Mouse (Mus musculus) mouse embryonic stem cell (cell line): ENCODE measurements around the gene Egln3.

ENCODE experiments used
- in situ Hi-C, 2 experiments: fragments of 300-500 bp; cut with MboI; formaldehyde crosslinking; loops; 1 replicate in 1 of 2; 3 replicates in 1 of 2; pipeline ENCODE4 v1.14.3; 2019 to 2020; ENCODE audit warnings: low sequenced_read_pairs in 2 of 2, low pct_unique_long_range_greater_than_20kb in 1 of 2, mixed read lengths in 1 of 2; ENCODE audit not compliant: unreplicated experiment in 1 of 2

Egln3 gene

GRCm38 (mm10) chr12:54203656-54204045 is at the start of gene Egln3:
Gene Egln3 (minus strand): TSS chr12:54203860.
- in situ Hi-C loops, result no loop called here

- in situ Hi-C loops, result no loop called here
Measured at GRCm38 (mm10) chr12:54253449-54253848, 49.8 kb upstream of the Egln3 start.

GRCm38 (mm10) chr12:54251942-54252400 is 48.3 kb upstream of the Egln3 start:
- in situ Hi-C loops, result no loop called here

GRCm38 (mm10) chr12:54247835-54248234 is 44.2 kb upstream of the Egln3 start:
- in situ Hi-C loops, result no loop called here

GRCm38 (mm10) chr12:54243158-54243557 is 39.5 kb upstream of the Egln3 start:
- in situ Hi-C loops, result no loop called here

GRCm38 (mm10) chr12:54241976-54242375 is 38.3 kb upstream of the Egln3 start:
- in situ Hi-C loops, result no loop called here

- in situ Hi-C loops, result no loop called here
Measured at GRCm38 (mm10) chr12:54233794-54234193, 30.1 kb upstream of the Egln3 start.

GRCm38 (mm10) chr12:54232996-54233603 is 29.4 kb upstream of the Egln3 start:
- in situ Hi-C loops, result no loop called here

GRCm38 (mm10) chr12:54232456-54232855 is 28.8 kb upstream of the Egln3 start:
- in situ Hi-C loops, result no loop called here

- in situ Hi-C loops, result no loop called here
Measured at GRCm38 (mm10) chr12:54227551-54227950, 23.9 kb upstream of the Egln3 start.

GRCm38 (mm10) chr12:54226341-54226740 is 22.7 kb upstream of the Egln3 start:
- in situ Hi-C loops, result no loop called here

GRCm38 (mm10) chr12:54225610-54226009 is 21.9 kb upstream of the Egln3 start:
- in situ Hi-C loops, result no loop called here

GRCm38 (mm10) chr12:54225090-54225489 is 21.4 kb upstream of the Egln3 start:
- in situ Hi-C loops, result no loop called here

- in situ Hi-C loops, result no loop called here
Measured at GRCm38 (mm10) chr12:54222036-54222760, 18.5 kb upstream of the Egln3 start.

GRCm38 (mm10) chr12:54216673-54217072 is 13.0 kb upstream of the Egln3 start:
- in situ Hi-C loops, result no loop called here

GRCm38 (mm10) chr12:54214426-54214825 is 10.8 kb upstream of the Egln3 start:
- in situ Hi-C loops, result no loop called here

- in situ Hi-C loops, result no loop called here
Measured at GRCm38 (mm10) chr12:54213871-54214270, 10.2 kb upstream of the Egln3 start.

- in situ Hi-C loops, result no loop called here
Measured at GRCm38 (mm10) chr12:54213230-54213629, 9.6 kb upstream of the Egln3 start.

GRCm38 (mm10) chr12:54209182-54209563 is 5.5 kb upstream of the Egln3 start:
- in situ Hi-C loops, result no loop called here
